Mouse (Mus musculus): ENCODE data around the gene Eif2ak1.
"Not testable (repeated sequence)": the region's sequence is repeated elsewhere in the genome, so short reads cannot be mapped to it uniquely, and the experiment has no call there.

Eif2ak1 gene

GRCm38 (mm10) chr5:143817116-143817930, at the start of gene Eif2ak1:
Gene Eif2ak1 (plus strand): TSS chr5:143817788.
- DNase-seq (ENCODE audit: low spot score), result peak; percentile 61

GRCm38 (mm10) chr5:143781951-143782350, 35.6 kb upstream of the Eif2ak1 start:
- no peak for DNase-seq (ENCODE audit: low spot score)

GRCm38 (mm10) chr5:143785391-143785790, 32.2 kb upstream of the Eif2ak1 start:
- DNase-seq (ENCODE audit: low spot score), result no peak

GRCm38 (mm10) chr5:143801216-143801615, 16.4 kb upstream of the Eif2ak1 start:
- DNase-seq (ENCODE audit: low spot score), result not testable (repeated sequence)

GRCm38 (mm10) chr5:143804056-143804765, 13.4 kb upstream of the Eif2ak1 start:
- DNase-seq (ENCODE audit: low spot score), result no peak

- no peak for DNase-seq (ENCODE audit: low spot score)
Observed at GRCm38 (mm10) chr5:143807268-143807667, 10.3 kb upstream of the Eif2ak1 start.

- no peak for DNase-seq (ENCODE audit: low spot score)
Observed at GRCm38 (mm10) chr5:143809421-143810090, 8.0 kb upstream of the Eif2ak1 start.

- no peak for DNase-seq (ENCODE audit: low spot score)
Observed at GRCm38 (mm10) chr5:143811653-143812052, 5.9 kb upstream of the Eif2ak1 start.

- no peak for DNase-seq (ENCODE audit: low spot score)
Observed at GRCm38 (mm10) chr5:143814626-143815025, 3.0 kb upstream of the Eif2ak1 start.

GRCm38 (mm10) chr5:143817931-143818311, 333 bp downstream of the Eif2ak1 start:
- no peak for DNase-seq (ENCODE audit: low spot score)

GRCm38 (mm10) chr5:143818461-143818860, 873 bp downstream of the Eif2ak1 start:
- DNase-seq (ENCODE audit: low spot score), result no peak

GRCm38 (mm10) chr5:143818949-143819348, 1.4 kb downstream of the Eif2ak1 start:
- DNase-seq (ENCODE audit: low spot score), result no peak

- no peak for DNase-seq (ENCODE audit: low spot score)
Observed at GRCm38 (mm10) chr5:143819906-143820660, 2.5 kb downstream of the Eif2ak1 start.

GRCm38 (mm10) chr5:143820820-143821219, 3.2 kb downstream of the Eif2ak1 start:
- no peak for DNase-seq (ENCODE audit: low spot score)

- DNase-seq (ENCODE audit: low spot score), result no peak
Observed at GRCm38 (mm10) chr5:143871547-143872169, 54.1 kb downstream of the Eif2ak1 start.

GRCm38 (mm10) chr5:143874571-143874970, 57.0 kb downstream of the Eif2ak1 start:
- no peak for DNase-seq (ENCODE audit: low spot score)

- DNase-seq (ENCODE audit: low spot score), result no peak
Observed at GRCm38 (mm10) chr5:143885274-143885673, 67.7 kb downstream of the Eif2ak1 start.

GRCm38 (mm10) chr5:143890741-143891140, 73.2 kb downstream of the Eif2ak1 start:
- no peak for DNase-seq (ENCODE audit: low spot score)

GRCm38 (mm10) chr5:143892255-143892886, 74.8 kb downstream of the Eif2ak1 start:
- no peak for DNase-seq (ENCODE audit: low spot score)

GRCm38 (mm10) chr5:143893396-143893795, 75.8 kb downstream of the Eif2ak1 start:
- DNase-seq (ENCODE audit: low spot score), result no peak

Measured in ovary, postnatal 10 days (tissue).